Mouse (Mus musculus): ENCODE results near the gene Csrp1.

DNA sequence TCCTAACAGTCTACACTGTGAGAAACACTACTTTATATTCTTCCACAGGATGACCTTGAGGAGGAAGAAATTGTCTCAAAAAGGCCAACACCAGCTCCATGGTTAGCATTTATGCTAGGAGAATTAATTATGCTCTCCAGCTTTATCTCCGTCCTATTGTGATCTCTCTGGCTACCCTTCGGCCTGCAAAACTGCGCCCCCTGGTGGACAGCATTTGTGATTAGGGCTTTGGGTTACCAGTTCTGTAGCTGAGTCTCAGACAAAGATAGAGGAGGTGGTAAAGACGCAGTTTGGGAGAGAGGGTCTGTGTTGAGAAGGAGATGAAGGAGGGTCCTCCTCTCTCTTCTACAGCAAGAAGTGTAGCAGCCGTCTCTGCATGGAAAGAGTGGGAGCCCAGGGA, 70.0 kb downstream of the Csrp1 start:
- TF ChIP-seq CTCF (IDR thresholded peaks at IDR 0.05; ENCODE audit: low read depth) (peak; percentile 97), EP300 (IDR thresholded peaks at IDR 0.05; ENCODE audit: low read depth) (no peak)
